Mouse (Mus musculus) lung, embryonic 16.5 days (tissue): ENCODE results near the gene Txnrd1. TPM values are rescaled to one million over a fixed set of nuclear protein-coding genes. Genes with fewer than 3 reads are reported as not detected.
A peak's percentile ranks its signal among the peaks of the same experiment; 100 is the strongest.

ENCODE experiments used
- ATAC-seq: fragments of 200-750 bp; cut with Nextera tagmentation; 2 replicates; pipeline ENCODE4 v1.8.0; 2017; ENCODE audit warnings: low read depth, mild to moderate bottlenecking, moderate library complexity
- H3K27ac ChIP-seq: fragments of 300-500 bp; sonication (generic); 2 replicates; pipeline ENCODE4 v1.5.1; 2014; ENCODE audit warnings: mild to moderate bottlenecking, control low read depth, low read length
- H3K27me3 ChIP-seq: fragments of 300-500 bp; sonication (generic); 2 replicates; pipeline ENCODE4 v1.6.1; 2014; ENCODE audit warnings: low read depth, low read length, mixed read lengths; ENCODE audit not compliant: control insufficient read depth, insufficient read depth
- H3K36me3 ChIP-seq: fragments of 300-500 bp; sonication (generic); 2 replicates; pipeline ENCODE4 v1.6.1; 2014; ENCODE audit warnings: low read length; ENCODE audit not compliant: control insufficient read depth, insufficient read depth
- H3K4me1 ChIP-seq: fragments of 300-500 bp; sonication (generic); replicated peaks from 2 replicates; pipeline ENCODE4 v1.6.1; 2014; ENCODE audit warnings: low read length, mixed read lengths; ENCODE audit not compliant: control insufficient read depth, insufficient read depth
- H3K4me2 ChIP-seq: fragments of 300-500 bp; sonication (generic); 2 replicates; pipeline ENCODE4 v1.6.1; 2014; ENCODE audit warnings: low read depth, low read length, control low read depth
- H3K4me3 ChIP-seq: fragments of 300-500 bp; sonication (generic); 2 replicates; pipeline ENCODE4 v1.5.1; 2014; ENCODE audit warnings: mild to moderate bottlenecking, low read length, control low read depth
- H3K9ac ChIP-seq: fragments of 300-500 bp; sonication (generic); 2 replicates; pipeline ENCODE4 v1.6.1; 2014; ENCODE audit warnings: low read length, control low read depth
- H3K9me3 ChIP-seq: fragments of 300-500 bp; sonication (generic); 2 replicates; pipeline ENCODE4 v1.6.1; 2016; ENCODE audit warnings: low read length; ENCODE audit not compliant: control insufficient read depth
- WGBS: fragments of 180-500 bp; shearing (Covaris S2); extraction: QIAGEN DNeasy Blood & Tissue Kit; methylation state at CpG from one replicate; pipeline ENCODE4 v1.1.7; 2014; 5-methylcytosine and 5-hydroxymethylcytosine counted together
- polyA plus RNA-seq: library from polyadenylated mRNA; unstranded; fragments of >200 nt; fragmentation: Nextera tagmentation; extraction: Ambion mirVana; gene quantifications from 2 replicates; pipeline ENCODE4 v1.2.1, GENCODE M21; 2015

Gene Txnrd1
- polyA plus RNA-seq, 1 experiment from 2014 or later, result 102 TPM

GRCm38 (mm10) chr10:82826516-82826915 lies 7.2 kb upstream of the Txnrd1 start:
- Histone ChIP-seq H3K4me3 (no peak overlapping the region), H3K27ac (no peak overlapping the region), H3K9me3 (no peaks in the 10 kb centered on the region), H3K27me3 (no peaks in the 10 kb centered on the region), H3K4me2 (no peak overlapping the region), H3K9ac (no peak overlapping the region), H3K36me3 (no peaks in the 10 kb centered on the region), H3K4me1 (no peaks in the 10 kb centered on the region)
- no peak for ATAC-seq
- WGBS, result 47% methylated on average over 6 of the region's 6 CpGs

- Histone ChIP-seq H3K4me1 (no peaks in the 10 kb centered on the region), H3K9ac (no peak overlapping the region), H3K27ac (no peak overlapping the region), H3K4me2 (no peak overlapping the region), H3K27me3 (no peaks in the 10 kb centered on the region), H3K36me3 (no peaks in the 10 kb centered on the region), H3K4me3 (no peak overlapping the region), H3K9me3 (no peaks in the 10 kb centered on the region)
- 52% methylated on average over 3 of the region's 3 CpGs for WGBS
- no peak for ATAC-seq
Observed at GRCm38 (mm10) chr10:82835898-82836297, 2.1 kb downstream of the Txnrd1 start.

GRCm38 (mm10) chr10:82838390-82838789 lies 4.6 kb downstream of the Txnrd1 start:
- Histone ChIP-seq H3K4me2 (no peak overlapping the region), H3K27me3 (no peaks in the 10 kb centered on the region), H3K9ac (no peak overlapping the region), H3K4me3 (no peak overlapping the region), H3K4me1 (no peaks in the 10 kb centered on the region), H3K27ac (no peak overlapping the region), H3K9me3 (no peaks in the 10 kb centered on the region), H3K36me3 (no peaks in the 10 kb centered on the region)
- ATAC-seq, result no peak
- WGBS, result 81% methylated on average over 7 of the region's 7 CpGs

- H3K36me3 ChIP-seq, result no peaks in the 10 kb centered on the region
- H3K27me3 ChIP-seq, result no peaks in the 10 kb centered on the region
- no peak overlapping the region for H3K27ac ChIP-seq
- no peak overlapping the region for H3K4me3 ChIP-seq
- H3K9ac ChIP-seq, result no peak overlapping the region
- ATAC-seq, result no peak
- no peak overlapping the region for H3K4me2 ChIP-seq
- H3K4me1 ChIP-seq, result peaks cover 2% of the 10 kb centered on the region; the same call in 1 of the 2 replicates
- no peaks in the 10 kb centered on the region for H3K9me3 ChIP-seq
- WGBS, result 50% methylated on average over 6 of the region's 6 CpGs
Observed at GRCm38 (mm10) chr10:82844090-82844489, 10.3 kb downstream of the Txnrd1 start.

GRCm38 (mm10) chr10:82844731-82845130 lies 11.0 kb downstream of the Txnrd1 start:
- WGBS, result 59% methylated on average over 8 of the region's 8 CpGs
- Histone ChIP-seq H3K36me3 (no peaks in the 10 kb centered on the region), H3K4me3 (no peak overlapping the region), H3K27ac (no peak overlapping the region), H3K4me1 (peaks cover 2% of the 10 kb centered on the region; the same call in 1 of the 2 replicates), H3K9ac (no peak overlapping the region), H3K27me3 (no peaks in the 10 kb centered on the region), H3K9me3 (no peaks in the 10 kb centered on the region), H3K4me2 (no peak overlapping the region)
- ATAC-seq, result no peak

GRCm38 (mm10) chr10:82847821-82848459 lies 14.2 kb downstream of the Txnrd1 start:
- H3K9ac ChIP-seq, result no peak overlapping the region
- no peaks in the 10 kb centered on the region for H3K9me3 ChIP-seq
- H3K4me3 ChIP-seq, result no peak overlapping the region
- 51% methylated on average over 9 of the region's 9 CpGs for WGBS
- peak; percentile 70 for ATAC-seq
- H3K27ac ChIP-seq, result peak overlapping the region; percentile 66
- no peak overlapping the region for H3K4me2 ChIP-seq
- peaks cover 2% of the 10 kb centered on the region; the same call in 1 of the 2 replicates for H3K4me1 ChIP-seq
- no peaks in the 10 kb centered on the region for H3K36me3 ChIP-seq
- H3K27me3 ChIP-seq, result no peaks in the 10 kb centered on the region

- ATAC-seq, result peak; percentile 4; the same call in 1 of the 2 replicates
- WGBS, result 63% methylated on average over 16 of the region's 16 CpGs
- Histone ChIP-seq H3K27me3 (no peaks in the 10 kb centered on the region), H3K4me3 (no peak overlapping the region), H3K27ac (peak overlapping the region; percentile 47; the same call in 1 of the 2 replicates), H3K4me2 (no peak overlapping the region), H3K36me3 (no peaks in the 10 kb centered on the region), H3K9me3 (no peaks in the 10 kb centered on the region), H3K4me1 (peaks cover 2% of the 10 kb centered on the region; the same call in 1 of the 2 replicates), H3K9ac (no peak overlapping the region)
Observed at GRCm38 (mm10) chr10:82849686-82850353, 16.1 kb downstream of the Txnrd1 start.

GRCm38 (mm10) chr10:82850354-82850752 lies 16.6 kb downstream of the Txnrd1 start:
- Histone ChIP-seq H3K36me3 (no peaks in the 10 kb centered on the region), H3K27me3 (no peaks in the 10 kb centered on the region), H3K4me1 (peaks cover 2% of the 10 kb centered on the region; the same call in 1 of the 2 replicates), H3K9ac (no peak overlapping the region), H3K4me2 (no peak overlapping the region), H3K9me3 (no peaks in the 10 kb centered on the region), H3K27ac (peak overlapping the region; percentile 47; the same call in 1 of the 2 replicates), H3K4me3 (no peak overlapping the region)
- 58% methylated on average over 5 of the region's 5 CpGs for WGBS
- peak; percentile 53; the same call in 1 of the 2 replicates for ATAC-seq

GRCm38 (mm10) chr10:82851751-82852150 lies 18.0 kb downstream of the Txnrd1 start:
- Histone ChIP-seq H3K27me3 (no peaks in the 10 kb centered on the region), H3K4me1 (peaks cover 2% of the 10 kb centered on the region; the same call in 1 of the 2 replicates), H3K4me3 (no peak overlapping the region), H3K36me3 (no peaks in the 10 kb centered on the region), H3K9me3 (no peaks in the 10 kb centered on the region), H3K27ac (no peak overlapping the region), H3K4me2 (no peak overlapping the region), H3K9ac (no peak overlapping the region)
- WGBS, result 85% methylated on average over 6 of the region's 6 CpGs
- no peak for ATAC-seq
